Mouse (Mus musculus) v-Abl transformed pro-B cells (cell line): ENCODE results near the gene Ddx4.

Source experiments
- in situ Hi-C, 2 experiments: fragments of 400-800 bp; cut with MboI; formaldehyde crosslinking; loops; one replicate each; pipeline ENCODE4 v1.15.1; 2025; ENCODE audit not compliant: unreplicated experiment in 2 of 2

Gene Ddx4

DNA sequence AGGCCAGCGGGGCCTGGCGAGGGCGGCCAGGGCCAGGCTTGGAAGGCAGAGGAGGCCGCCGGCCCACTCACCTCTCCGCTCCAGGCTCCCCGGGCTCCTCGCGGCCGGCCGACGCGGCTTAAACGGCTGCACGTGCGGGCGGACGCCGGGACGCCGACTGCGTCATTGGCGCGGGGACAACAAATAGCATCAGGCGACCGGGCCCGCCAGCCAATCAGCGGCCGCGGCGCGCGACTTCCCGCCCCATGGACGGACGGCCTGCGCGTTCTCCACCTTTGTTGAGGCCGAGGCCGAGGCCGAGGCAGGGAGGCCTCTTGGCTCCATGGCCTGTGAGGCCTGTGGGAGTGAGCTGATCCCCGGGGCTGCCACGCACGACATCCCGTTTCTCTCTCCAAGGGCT lies at the start of gene Ddx4:
TSS of gene Ddx4 (minus strand) at position 271 of the 400 bp plus-strand sequence.
- in situ Hi-C loops = loop anchor here (25.0 kb wide), 5 partner anchors 610 to 1215 kb away; partner anchors contain the start of gene Arl15 (in 2 of the 2)

DNA sequence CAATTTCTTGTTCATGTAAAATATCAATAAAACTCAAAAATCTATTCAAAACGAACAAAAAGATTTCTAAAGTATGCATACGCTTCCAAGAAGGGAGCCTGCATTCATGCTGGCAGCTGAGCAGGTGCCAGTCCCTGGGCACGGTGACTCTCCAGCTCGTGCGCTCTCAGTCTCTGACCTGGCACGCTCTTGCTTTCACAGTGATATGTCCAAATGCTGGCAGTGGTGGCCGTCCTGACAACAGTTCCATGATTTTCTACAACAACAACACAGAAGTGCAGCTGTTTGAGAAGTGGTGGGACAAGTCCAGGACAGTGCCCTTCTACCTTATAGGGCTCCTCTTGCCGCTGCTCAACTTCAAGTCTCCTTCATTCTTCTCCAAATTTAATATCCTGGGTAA lies 49.0 kb upstream of the Ddx4 start:
- in situ Hi-C loops = no loop called here

DNA sequence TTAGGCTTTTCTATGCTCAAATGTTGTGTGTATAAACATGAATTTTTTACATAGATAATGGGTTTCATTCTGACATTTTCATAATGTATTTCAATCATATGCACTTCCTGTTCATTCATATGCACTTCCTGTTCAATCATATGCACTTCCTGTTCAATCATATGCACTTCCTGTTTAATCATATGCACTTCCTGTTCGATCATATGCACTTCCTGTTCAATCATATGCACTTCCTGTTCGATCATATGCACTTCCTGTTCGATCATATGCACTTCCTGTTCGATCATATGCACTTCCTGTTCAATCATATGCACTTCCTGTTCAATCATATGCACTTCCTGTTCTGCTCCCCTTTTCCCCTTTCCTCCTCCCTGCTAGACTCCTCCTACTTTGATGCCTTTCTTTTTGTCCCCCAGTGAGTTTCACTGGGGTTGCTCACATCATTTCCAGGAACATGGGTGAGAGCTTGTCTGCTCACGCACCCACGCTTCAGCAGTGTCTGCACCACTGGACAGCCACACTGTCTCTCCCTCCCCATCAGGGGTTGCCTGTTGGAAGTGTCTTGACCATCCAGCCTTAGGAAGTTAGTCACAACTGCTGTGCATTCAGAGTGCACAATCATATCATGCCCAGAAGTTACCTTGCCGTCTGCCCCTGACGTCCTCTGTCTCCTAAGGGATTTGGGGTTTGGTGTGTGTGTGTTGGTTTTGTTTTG lies 43.4 kb upstream of the Ddx4 start:
- in situ Hi-C loops = loop anchor here (25.0 kb wide), 4 partner anchors 567 to 1258 kb away; partner anchors contain the start of gene Snx18 (in 1 of the 2)

DNA sequence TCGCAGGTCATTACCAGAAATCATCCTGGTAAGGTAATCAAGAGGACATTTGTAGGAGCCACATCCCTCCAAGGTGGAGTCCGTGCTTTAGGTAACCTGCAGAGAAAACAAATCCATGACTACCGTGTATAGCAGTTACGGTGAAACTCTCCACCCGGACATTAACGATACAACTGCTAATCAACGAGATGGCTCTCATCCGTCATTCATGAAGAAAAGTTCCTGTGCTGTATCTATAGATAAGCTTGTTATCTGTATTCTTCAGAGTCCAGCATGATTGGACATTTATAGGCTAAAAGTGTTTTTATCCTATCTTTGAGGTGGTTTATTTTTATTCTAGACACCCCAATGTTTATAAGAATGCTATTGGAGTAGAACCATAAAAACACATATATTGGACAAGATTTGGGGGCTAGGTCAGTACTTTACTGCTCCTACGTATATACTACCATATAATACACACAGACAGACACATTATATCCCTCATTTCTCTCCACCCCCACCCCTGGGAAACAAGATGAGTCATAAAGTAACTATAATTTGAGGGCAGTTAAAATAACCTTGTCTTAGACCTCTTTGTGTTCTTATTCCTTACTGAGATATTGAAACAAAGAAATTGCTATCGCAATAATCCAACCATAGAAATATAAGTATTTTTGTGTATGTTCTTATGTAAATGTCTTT lies 40.7 kb upstream of the Ddx4 start:
- in situ Hi-C loops = loop anchor here (25.0 kb wide), 4 partner anchors 569 to 1256 kb away; partner anchors contain the start of gene Snx18 (in 1 of the 2)

DNA sequence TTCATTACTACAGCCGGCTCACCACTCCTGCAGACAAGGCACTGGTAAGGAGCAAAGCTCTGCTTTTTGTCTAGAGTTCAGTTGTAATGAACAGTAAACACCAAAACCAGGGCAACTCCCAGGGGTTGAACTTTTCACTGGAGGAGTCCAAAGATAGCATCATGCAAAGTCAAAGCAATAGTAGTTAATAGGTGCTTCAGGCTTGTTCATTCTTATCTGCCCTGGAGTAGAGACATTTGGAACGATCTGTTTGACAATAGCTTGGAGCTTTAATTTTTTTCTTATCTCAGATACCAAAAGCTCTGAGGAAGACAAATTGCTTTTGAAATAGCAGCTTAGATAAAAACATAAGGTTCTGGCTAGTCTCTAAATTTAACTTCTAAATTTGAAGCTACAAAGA lies 33.9 kb upstream of the Ddx4 start:
- in situ Hi-C loops = loop anchor here (25.0 kb wide), 4 partner anchors 576 to 1249 kb away; partner anchors contain the start of gene Snx18 (in 1 of the 2)

DNA sequence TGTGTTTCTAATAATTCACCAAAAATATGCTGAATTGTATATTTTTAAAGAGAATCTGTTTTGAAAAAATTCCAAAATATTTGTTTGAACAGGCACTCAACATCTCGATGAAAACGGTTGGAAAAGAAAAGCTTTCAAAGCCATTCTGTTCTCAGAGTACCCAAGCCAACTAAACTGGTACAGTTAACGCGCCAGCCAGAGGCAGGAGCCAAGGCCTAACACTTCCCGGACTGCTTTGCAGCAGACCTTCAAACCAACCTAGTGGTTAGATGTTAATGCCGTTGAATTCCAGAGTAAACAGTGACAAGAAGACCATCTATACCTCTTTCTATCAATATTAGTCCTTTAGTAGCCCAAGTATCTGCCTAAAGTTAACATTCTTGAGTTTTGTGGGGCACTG lies 31.7 kb upstream of the Ddx4 start:
- in situ Hi-C loops = loop anchor here (25.0 kb wide), 4 partner anchors 578 to 1247 kb away; partner anchors contain the start of gene Snx18 (in 1 of the 2)

- in situ Hi-C loops = loop anchor here (25.0 kb wide), 4 partner anchors 579 to 1246 kb away; partner anchors contain the start of gene Snx18 (in 1 of the 2)
These were observed 31.0 kb upstream of the Ddx4 start for GRCm38 (mm10) chr13:112683312-112683711.

DNA sequence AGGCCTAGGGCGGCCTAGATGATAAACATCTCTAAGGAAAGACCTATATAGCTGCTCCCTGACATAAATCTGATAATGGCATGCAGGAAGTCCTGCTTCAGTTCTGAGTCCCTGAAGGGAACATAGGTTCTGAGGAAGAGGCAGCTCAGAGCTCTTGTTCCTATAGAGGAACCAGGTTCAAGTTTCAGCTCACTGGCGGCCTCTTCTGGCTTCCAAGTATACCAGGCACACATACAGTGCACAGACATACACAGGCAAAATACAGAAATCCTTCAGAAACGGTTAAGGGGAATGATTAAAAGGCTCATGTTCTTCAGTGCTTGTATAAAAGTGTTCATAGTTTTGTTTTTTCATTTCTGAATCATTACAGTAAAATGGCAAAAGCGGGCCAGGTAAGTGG lies 25.9 kb upstream of the Ddx4 start:
- in situ Hi-C loops = loop anchor here (5.0 to 25.0 kb wide), 7 partner anchors 217 to 1241 kb away; partner anchors contain the start of genes Cdc20b (in 1 of the 2) and Snx18 (in 1 of the 2)

- in situ Hi-C loops = loop anchor here (5.0 to 25.0 kb wide), 8 partner anchors 221 to 1237 kb away; partner anchors contain the start of genes Arl15 (in 2 of the 2) and Cdc20b (in 1 of the 2)
These were observed 21.7 kb upstream of the Ddx4 start for GRCm38 (mm10) chr13:112673899-112674447.

- in situ Hi-C loops = loop anchor here (5.0 to 25.0 kb wide), 8 partner anchors 222 to 1235 kb away; partner anchors contain the start of genes Arl15 (in 2 of the 2) and Cdc20b (in 1 of the 2)
These were observed 20.5 kb upstream of the Ddx4 start for GRCm38 (mm10) chr13:112672797-112673196.

GRCm38 (mm10) chr13:112671708-112672107 lies 19.4 kb upstream of the Ddx4 start:
- in situ Hi-C loops = loop anchor here (5.0 to 25.0 kb wide), 8 partner anchors 223 to 1234 kb away; partner anchors contain the start of genes Arl15 (in 2 of the 2) and Cdc20b (in 1 of the 2)

DNA sequence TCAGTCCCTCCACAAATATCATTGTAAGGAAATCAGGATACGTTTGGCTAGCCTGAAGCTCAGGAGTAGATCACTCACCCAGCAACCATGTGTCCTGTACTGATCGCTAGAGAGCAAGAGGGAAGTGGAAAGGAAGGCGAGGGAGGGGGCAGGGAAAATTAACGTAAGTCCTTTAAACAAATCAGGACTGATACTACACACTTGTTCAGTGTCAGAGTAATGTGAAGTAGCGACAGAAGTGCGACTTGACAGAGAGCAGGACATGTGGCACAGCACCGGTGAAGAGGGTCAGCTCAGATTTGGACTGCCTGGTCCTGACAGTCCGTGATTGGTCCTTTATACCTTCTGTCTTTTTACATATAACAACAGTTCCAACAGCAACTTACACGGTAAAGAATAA lies 14.9 kb upstream of the Ddx4 start:
- in situ Hi-C loops = loop anchor here (10.0 to 25.0 kb wide), 6 partner anchors 258 to 1230 kb away; partner anchors contain the start of genes Arl15 (in 2 of the 2), Dhx29 (in 1 of the 2) and Mtrex (in 1 of the 2)

GRCm38 (mm10) chr13:112666433-112667024 lies 14.3 kb upstream of the Ddx4 start:
- in situ Hi-C loops = loop anchor here (10.0 to 25.0 kb wide), 6 partner anchors 258 to 1229 kb away; partner anchors contain the start of genes Arl15 (in 2 of the 2), Dhx29 (in 1 of the 2) and Mtrex (in 1 of the 2)

- in situ Hi-C loops = loop anchor here (10.0 to 25.0 kb wide), 6 partner anchors 263 to 1224 kb away; partner anchors contain the start of genes Arl15 (in 2 of the 2), Dhx29 (in 1 of the 2) and Mtrex (in 1 of the 2)
These were observed 9.4 kb upstream of the Ddx4 start for GRCm38 (mm10) chr13:112661687-112662086.

DNA sequence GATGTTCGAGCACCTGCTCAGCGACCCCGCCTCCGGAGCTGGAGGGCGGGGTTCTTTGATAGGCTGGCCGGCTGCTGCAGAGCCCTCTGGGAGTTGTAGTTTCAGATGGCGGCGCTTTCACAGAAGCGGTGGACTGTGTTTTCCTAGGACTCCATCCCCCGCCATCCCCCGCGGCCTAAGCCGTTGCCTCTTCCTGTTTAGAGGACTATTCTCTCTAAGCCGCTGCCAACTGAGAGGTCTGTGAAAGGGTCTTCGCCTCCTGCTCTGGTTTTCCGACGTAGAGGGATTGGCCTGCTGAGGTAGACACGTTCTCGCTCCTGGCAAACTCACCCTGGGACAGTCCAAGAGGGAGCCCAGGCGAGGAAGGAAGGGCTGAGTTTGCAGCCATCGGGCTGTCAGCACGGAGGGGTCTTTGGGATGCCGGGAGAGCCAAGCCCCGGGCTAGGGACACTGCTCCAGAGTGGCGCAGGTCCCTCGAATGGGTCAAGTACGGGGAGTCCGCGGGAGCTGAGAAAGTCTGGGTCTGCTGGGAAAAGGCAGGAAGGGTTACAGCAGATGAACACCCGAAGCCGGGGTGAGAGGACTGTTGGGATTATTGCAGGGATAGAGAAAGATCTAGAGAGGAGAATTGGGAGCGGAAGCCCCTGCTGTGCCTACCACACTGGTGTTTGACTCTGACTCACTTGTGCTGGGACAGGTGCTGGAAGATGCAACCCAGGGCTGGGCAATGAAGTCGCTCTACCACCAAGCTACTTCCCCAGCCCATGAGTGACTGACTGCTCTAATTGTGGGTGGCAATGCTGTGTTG lies 8.5 kb upstream of the Ddx4 start, which contains the start of gene Slc38a9:
TSS of gene Slc38a9 (plus strand) at position 178 of the 808 bp plus-strand sequence.
- in situ Hi-C loops = loop anchor here (10.0 to 25.0 kb wide), 6 partner anchors 264 to 1223 kb away; partner anchors contain the start of genes Arl15 (in 2 of the 2), Dhx29 (in 1 of the 2) and Mtrex (in 1 of the 2)

DNA sequence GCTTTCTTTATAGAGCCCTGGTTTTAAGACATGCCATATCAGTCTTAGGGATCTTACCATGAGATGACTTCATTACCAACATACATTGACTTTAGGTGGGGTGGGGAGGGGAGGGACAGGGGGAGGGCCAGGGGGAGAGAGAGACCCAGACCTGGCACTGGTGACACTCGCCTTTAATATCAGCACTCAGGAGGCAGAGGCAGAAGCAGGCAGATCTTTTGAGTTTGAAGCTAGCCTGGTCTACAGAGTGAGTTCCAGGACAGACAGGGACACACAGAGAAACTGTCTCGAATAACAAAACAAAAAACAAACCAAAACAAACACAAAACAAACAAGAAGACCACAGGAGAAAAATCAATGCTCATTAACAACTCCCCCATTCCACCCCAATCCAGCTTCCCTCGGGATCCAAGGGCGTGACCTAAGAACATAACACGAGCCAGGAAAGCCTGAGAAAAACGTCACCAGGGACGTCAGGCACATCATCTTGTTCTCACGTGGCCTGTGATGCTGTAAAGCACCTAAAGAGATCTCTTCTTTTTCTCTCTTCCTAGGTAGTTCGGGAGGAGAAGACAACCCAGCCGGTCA lies 7.8 kb upstream of the Ddx4 start:
- in situ Hi-C loops = loop anchor here (10.0 to 25.0 kb wide), 6 partner anchors 265 to 1223 kb away; partner anchors contain the start of genes Arl15 (in 2 of the 2), Dhx29 (in 1 of the 2) and Mtrex (in 1 of the 2)

- in situ Hi-C loops = loop anchor here (25.0 kb wide), 5 partner anchors 611 to 1214 kb away; partner anchors contain the start of gene Arl15 (in 2 of the 2)
These were observed 1.1 kb downstream of the Ddx4 start for GRCm38 (mm10) chr13:112651183-112651582.
